Mouse (Mus musculus) MEL (cell line): ENCODE measurements at regions not wholly inside any gene's neighbourhood (a gene's known extent, or its start where the extent isn't known, plus 50 kb on each side); places are given as distances from the start of the nearest gene placed in this dataset.

Experiments
- DNase-seq: peaks from one replicate; pipeline ENCODE4 v3.0.0; 2011; ENCODE audit warnings: low read depth, low spot score
- H3K27ac ChIP-seq: 2 replicates; pipeline ENCODE4 v1.5.1; 2012; ENCODE audit warnings: low read depth, mild to moderate bottlenecking, control low read depth, low read length, moderate library complexity; ENCODE audit not compliant: control insufficient read depth
- H3K27me3 ChIP-seq, 2 experiments: fragments of 150-350 bp in 1 of 2; sonication (generic) in 1 of 2; 2 replicates each; pipeline ENCODE4 v1.6.1; 2012; ENCODE audit warnings: low read length in 2 of 2, mild to moderate bottlenecking in 2 of 2, improper control_type of control experiment in 1 of 2, moderate library complexity in 1 of 2; ENCODE audit not compliant: insufficient read depth in 2 of 2, control insufficient read depth in 1 of 2
- H3K36me3 ChIP-seq, 2 experiments: 2 replicates each; pipeline ENCODE4 v1.6.1; 2012 to 2014; ENCODE audit warnings: low read length in 2 of 2, improper control_type of control experiment in 1 of 2, inconsistent platforms in 1 of 2, mild to moderate bottlenecking in 1 of 2; ENCODE audit not compliant: insufficient read depth in 2 of 2, control insufficient read depth in 1 of 2
- H3K4me1 ChIP-seq, 2 experiments: fragments of 150-350 bp in 1 of 2; sonication (generic) in 1 of 2; 2 replicates each; pipeline ENCODE4 v1.6.1; 2012; ENCODE audit warnings: low read length in 2 of 2, improper control_type of control experiment in 1 of 2, mild to moderate bottlenecking in 1 of 2; ENCODE audit not compliant: insufficient read depth in 2 of 2, control insufficient read depth in 1 of 2
- H3K4me3 ChIP-seq, 2 experiments: fragments of 150-350 bp in 1 of 2; sonication (generic) in 1 of 2; 2 replicates each; pipeline ENCODE4 v1.5.1; 2012; ENCODE audit warnings: low read depth in 2 of 2, low read length in 2 of 2, mild to moderate bottlenecking in 2 of 2, moderate library complexity in 2 of 2, control low read depth in 1 of 2, improper control_type of control experiment in 1 of 2; ENCODE audit not compliant: control insufficient read depth in 1 of 2, insufficient read depth in 1 of 2
- H3K79me2 ChIP-seq: 2 replicates; pipeline ENCODE4 v1.6.1; 2012; ENCODE audit warnings: mild to moderate bottlenecking, low read length, moderate library complexity; ENCODE audit not compliant: control insufficient read depth, poor library complexity, insufficient read depth
- H3K9ac ChIP-seq: 2 replicates; pipeline ENCODE4 v1.6.1; 2012; ENCODE audit warnings: low read depth, mild to moderate bottlenecking, control low read depth, low read length, moderate library complexity; ENCODE audit not compliant: control insufficient read depth, poor library complexity, severe bottlenecking
- H3K9me3 ChIP-seq: fragments of 150-350 bp; sonication (generic); replicated peaks from 2 replicates; pipeline ENCODE4 v1.6.1; 2012; ENCODE audit warnings: mild to moderate bottlenecking, low read length, improper control_type of control experiment, moderate library complexity; ENCODE audit not compliant: insufficient read depth
- BHLHE40 ChIP-seq: IDR thresholded peaks from 2 replicates; pipeline ENCODE4 v1.6.1; 2012; ENCODE audit warnings: low read depth, mild to moderate bottlenecking, inconsistent platforms, low read length, improper control_type of control experiment, borderline replicate concordance
- CHD1 ChIP-seq: IDR thresholded peaks from 2 replicates; pipeline ENCODE4 v1.6.1; 2012; ENCODE audit warnings: low read depth, mild to moderate bottlenecking, inconsistent platforms, low read length, improper control_type of control experiment
- CTCF ChIP-seq, 3 experiments: IDR thresholded peaks in 2 of 3; conservative IDR thresholded peaks in 1 of 3; 2 replicates each; pipeline ENCODE4 v1.5.1; 2011 to 2012; ENCODE audit warnings: low read length in 3 of 3, low read depth in 2 of 3, mild to moderate bottlenecking in 2 of 3, improper control_type of control experiment in 1 of 3, inconsistent platforms in 1 of 3, mixed read lengths in 1 of 3, moderate library complexity in 1 of 3; ENCODE audit not compliant: control insufficient read depth in 1 of 3, insufficient read depth in 1 of 3, poor library complexity in 1 of 3, severe bottlenecking in 1 of 3
- ELF1 ChIP-seq: IDR thresholded peaks from 2 replicates; pipeline ENCODE4 v1.6.1; 2014; ENCODE audit warnings: low read depth, mild to moderate bottlenecking, inconsistent platforms, low read length, improper control_type of control experiment, moderate library complexity
- EP300 ChIP-seq, 2 experiments: IDR thresholded peaks; 2 replicates each; pipeline ENCODE4 v1.6.1; 2011; ENCODE audit warnings: improper control_type of control experiment in 2 of 2, low read length in 2 of 2, low read depth in 1 of 2, mild to moderate bottlenecking in 1 of 2
- GATA1 ChIP-seq: IDR thresholded peaks from 2 replicates; pipeline ENCODE4 v1.6.1; 2011; ENCODE audit warnings: low read depth, low read length, improper control_type of control experiment
- HCFC1 ChIP-seq: IDR thresholded peaks from 2 replicates; pipeline ENCODE4 v1.6.1; 2012; ENCODE audit warnings: low read depth, mild to moderate bottlenecking, inconsistent platforms, low read length, improper control_type of control experiment, moderate library complexity
- KAT2A ChIP-seq: conservative IDR thresholded peaks from 2 replicates; pipeline ENCODE4 v1.6.1; 2012; ENCODE audit warnings: low read depth, low read length, improper control_type of control experiment, inconsistent platforms
- MAFK ChIP-seq: IDR thresholded peaks from 2 replicates; pipeline ENCODE4 v1.6.1; 2011; ENCODE audit warnings: low read depth, mild to moderate bottlenecking, low read length, improper control_type of control experiment, borderline replicate concordance
- MAX ChIP-seq: IDR thresholded peaks from 2 replicates; pipeline ENCODE4 v1.6.1; 2011; ENCODE audit warnings: low read length, improper control_type of control experiment
- MAZ ChIP-seq: IDR thresholded peaks from 2 replicates; pipeline ENCODE4 v1.6.1; 2012; ENCODE audit warnings: low read depth, mild to moderate bottlenecking, inconsistent platforms, low read length, improper control_type of control experiment
- MEF2A ChIP-seq: IDR thresholded peaks from 2 replicates; pipeline ENCODE4 v1.6.1; 2014; ENCODE audit warnings: low read depth, mild to moderate bottlenecking, inconsistent platforms, low read length, improper control_type of control experiment; ENCODE audit not compliant: poor library complexity, insufficient replicate concordance, severe bottlenecking; ENCODE audit errors: extremely low read depth
- MYB ChIP-seq: IDR thresholded peaks from 2 replicates; pipeline ENCODE4 v1.6.1; 2011; ENCODE audit warnings: mild to moderate bottlenecking, low read depth, low read length, improper control_type of control experiment
- NELFE ChIP-seq: IDR thresholded peaks from 2 replicates; pipeline ENCODE4 v1.6.1; 2011; ENCODE audit warnings: low read depth, low read length, improper control_type of control experiment
- NRF1 ChIP-seq: IDR thresholded peaks from 2 replicates; pipeline ENCODE4 v1.6.1; 2014; ENCODE audit warnings: low read depth, mild to moderate bottlenecking, inconsistent platforms, low read length, improper control_type of control experiment, moderate library complexity; ENCODE audit not compliant: poor library complexity, insufficient read depth, severe bottlenecking
- POLR2AphosphoS2 ChIP-seq: IDR thresholded peaks from 2 replicates; pipeline ENCODE4 v1.6.1; 2011; ENCODE audit warnings: low read length, improper control_type of control experiment
- POLR2AphosphoS5 ChIP-seq: IDR thresholded peaks from 2 replicates; pipeline ENCODE4 v1.6.1; 2012; ENCODE audit warnings: low read depth, borderline replicate concordance, mild to moderate bottlenecking, inconsistent platforms, low read length, moderate library complexity, mixed read lengths
- RAD21 ChIP-seq: IDR thresholded peaks from 2 replicates; pipeline ENCODE4 v1.6.1; 2011; ENCODE audit warnings: mild to moderate bottlenecking, low read depth, low read length, improper control_type of control experiment
- RCOR1 ChIP-seq: IDR thresholded peaks from 2 replicates; pipeline ENCODE4 v1.6.1; 2012; ENCODE audit warnings: low read depth, mild to moderate bottlenecking, inconsistent platforms, low read length, improper control_type of control experiment
- SIN3A ChIP-seq: IDR thresholded peaks from 2 replicates; pipeline ENCODE4 v1.6.1; 2012; ENCODE audit warnings: low read length, improper control_type of control experiment, inconsistent platforms
- SMC3 ChIP-seq: IDR thresholded peaks from 2 replicates; pipeline ENCODE4 v1.6.1; 2011; ENCODE audit warnings: low read depth, low read length, improper control_type of control experiment
- TBP ChIP-seq: IDR thresholded peaks from 2 replicates; pipeline ENCODE4 v1.8.0; 2011; ENCODE audit warnings: low read depth, low read length, improper control_type of control experiment
- USF1 ChIP-seq: IDR thresholded peaks from 2 replicates; pipeline ENCODE4 v1.6.1; 2014; ENCODE audit warnings: low read depth, mild to moderate bottlenecking, inconsistent platforms, low read length, improper control_type of control experiment, moderate library complexity
- ZMIZ1 ChIP-seq: IDR thresholded peaks from 2 replicates; pipeline ENCODE4 v1.6.1; 2012; ENCODE audit warnings: low read depth, mild to moderate bottlenecking, inconsistent platforms, low read length, improper control_type of control experiment, moderate library complexity
- ZNF384 ChIP-seq: IDR thresholded peaks from 2 replicates; pipeline ENCODE4 v1.6.1; 2012; ENCODE audit warnings: low read depth, mild to moderate bottlenecking, inconsistent platforms, low read length, improper control_type of control experiment

- Histone ChIP-seq H3K9ac (no peak overlapping the region), H3K79me2 (no peaks in the 10 kb centered on the region), H3K4me3 (no peak overlapping the region), H3K9me3 (no peaks in the 10 kb centered on the region), H3K36me3 (no peaks in the 10 kb centered on the region), H3K4me1 (no peaks in the 10 kb centered on the region), H3K27me3 (no peaks in the 10 kb centered on the region), H3K27ac (no peak overlapping the region)
- no peak for TF ChIP-seq KAT2A
- no peak for TF ChIP-seq MAZ
- no peak for TF ChIP-seq MYB
- no peak for TF ChIP-seq MAFK
- no peak for TF ChIP-seq BHLHE40
- no peak for TF ChIP-seq CTCF (IDR thresholded peaks at IDR 0.05 in 2 of 3, conservative IDR thresholded peaks at IDR 0.05 in 1 of 3; ENCODE audit: control insufficient read depth in 1 of 3, insufficient read depth in 1 of 3, low read depth in 2 of 3, low read length in 3 of 3, poor library complexity in 1 of 3, severe bottlenecking in 1 of 3)
- no peak for TF ChIP-seq MAX
- no peak for TF ChIP-seq SMC3
- no peak for TF ChIP-seq HCFC1
- TF ChIP-seq NRF1 = no peak
- TF ChIP-seq SIN3A = no peak
- TF ChIP-seq ZNF384 = no peak
- DNase-seq = no peak
These were observed 212.6 kb downstream of the Samd5 start for GRCm38 (mm10) chr10:9462361-9462760.

- Histone ChIP-seq H3K36me3 (no peaks in the 10 kb centered on the region), H3K4me3 (no peak overlapping the region)
- DNase-seq = no peak
- TF ChIP-seq TBP = no peak
- no peak for TF ChIP-seq ELF1
- no peak for TF ChIP-seq CHD1
- no peak for TF ChIP-seq MYB
- TF ChIP-seq HCFC1 = no peak
- no peak for TF ChIP-seq BHLHE40
- no peak for TF ChIP-seq RCOR1
- TF ChIP-seq CTCF (IDR thresholded peaks at IDR 0.05 in 2 of 3, conservative IDR thresholded peaks at IDR 0.05 in 1 of 3; ENCODE audit: control insufficient read depth in 1 of 3, insufficient read depth in 1 of 3, low read depth in 2 of 3, low read length in 3 of 3, poor library complexity in 1 of 3, severe bottlenecking in 1 of 3) = no peak
- no peak for TF ChIP-seq EP300 (IDR thresholded peaks at IDR 0.05; ENCODE audit: low read depth in 1 of 2, low read length in 2 of 2)
- TF ChIP-seq GATA1 = no peak
- no peak for TF ChIP-seq RAD21
- TF ChIP-seq POLR2AphosphoS5 = no peak
- TF ChIP-seq NELFE = no peak
- no peak for TF ChIP-seq POLR2AphosphoS2
- TF ChIP-seq MAFK = no peak
- TF ChIP-seq USF1 = no peak
- TF ChIP-seq SMC3 = no peak
- TF ChIP-seq ZMIZ1 = no peak
- TF ChIP-seq MEF2A = no peak
- no peak for TF ChIP-seq SIN3A
- TF ChIP-seq, all 39 proteins: peak for 0
- Histone ChIP-seq H3K27ac (no peak overlapping the region), H3K27me3 (no peaks in the 10 kb centered on the region), H3K9ac (no peak overlapping the region), H3K4me1 (no peaks in the 10 kb centered on the region), H3K79me2 (no peaks in the 10 kb centered on the region), H3K9me3 (no peaks in the 10 kb centered on the region)
These were observed 215.9 kb downstream of the Samd5 start for GRCm38 (mm10) chr10:9459145-9459544.
